8 mouse cellular contexts compared by ENCODE assay signal in genomic region chr7:105640233-105640893, GRCm38 (mm10). TPM values are rescaled to one million over a fixed set of nuclear protein-coding genes. Genes with fewer than 3 reads are reported as not detected.
DNase-seq lines count a peak whose midpoint lies in the region; ATAC-seq and TF ChIP-seq lines count a peak whose summit lies in the region.

TSS of gene Arfip2 (minus strand) at chr7:105640416.
TSS of gene Gm45799 (plus strand) at chr7:105640552.

- peak within 1 kb of the TSS; percentile 82 for H3K4me2 ChIP-seq in CH12.LX (ENCODE audit: insufficient read depth, low read depth, poor library complexity, severe bottlenecking)
- H3K4me2 ChIP-seq in forebrain, embryonic 11.5 days (ENCODE audit: low read depth, low read length, severe bottlenecking) = peak within 1 kb of the TSS; percentile 96
- H3K4me2 ChIP-seq in heart, embryonic 16.5 days (ENCODE audit: low read depth, low read length) = peak within 1 kb of the TSS; percentile 98
- peak within 1 kb of the TSS; percentile 96 for H3K4me2 ChIP-seq in liver, embryonic 15.5 days
- H3K4me2 ChIP-seq in neural tube, embryonic 12.5 days (replicated peaks) = peak within 1 kb of the TSS; percentile 77

- WGBS in forebrain, embryonic 11.5 days = under 1% methylated on average over 45 of the region's 45 CpGs
- under 1% methylated on average over 45 of the region's 45 CpGs for WGBS in heart, embryonic 16.5 days
- WGBS in liver, embryonic 15.5 days (ENCODE audit: insufficient replicate concordance) = under 1% methylated on average over 45 of the region's 45 CpGs
- WGBS in neural tube, embryonic 12.5 days = under 1% methylated on average over 45 of the region's 45 CpGs

- H3K9me3 ChIP-seq in CH12.LX (replicated peaks; ENCODE audit: low read length) = no peaks in the 10 kb centered on the region
- H3K9me3 ChIP-seq in forebrain, embryonic 11.5 days (ENCODE audit: control insufficient read depth, low read length) = no peaks in the 10 kb centered on the region
- no peaks in the 10 kb centered on the region for H3K9me3 ChIP-seq in heart, embryonic 16.5 days (replicated peaks; ENCODE audit: control insufficient read depth, low read length)
- no peaks in the 10 kb centered on the region for H3K9me3 ChIP-seq in liver, embryonic 15.5 days (replicated peaks)
- no peaks in the 10 kb centered on the region for H3K9me3 ChIP-seq in neural tube, embryonic 12.5 days

- peaks cover 18 to 71% of the 10 kb centered on the region in 2 experiments for H3K36me3 ChIP-seq in CH12.LX (replicated peaks in 1 of 2; ENCODE audit: control insufficient read depth in 1 of 2, insufficient read depth in 1 of 2, low read length in 1 of 2)
- H3K36me3 ChIP-seq in forebrain, embryonic 11.5 days (ENCODE audit: control insufficient read depth, insufficient read depth, low read length) = no peaks in the 10 kb centered on the region; the same call in 1 of the 2 replicates
- peaks cover 33% of the 10 kb centered on the region for H3K36me3 ChIP-seq in heart, embryonic 16.5 days (ENCODE audit: control insufficient read depth, insufficient read depth)
- peaks cover 27% of the 10 kb centered on the region for H3K36me3 ChIP-seq in liver, embryonic 15.5 days (replicated peaks)
- H3K36me3 ChIP-seq in neural tube, embryonic 12.5 days = peaks cover 33% of the 10 kb centered on the region

- peak within 1 kb of the TSS; percentile 79 for H3K9ac ChIP-seq in CH12.LX (ENCODE audit: insufficient read depth, low read depth)
- H3K9ac ChIP-seq in forebrain, embryonic 11.5 days (ENCODE audit: low read length) = peak within 1 kb of the TSS; percentile 80
- peak within 1 kb of the TSS; percentile 91 for H3K9ac ChIP-seq in heart, embryonic 16.5 days (ENCODE audit: low read length)
- H3K9ac ChIP-seq in liver, embryonic 15.5 days = peak within 1 kb of the TSS; percentile 67
- H3K9ac ChIP-seq in neural tube, embryonic 12.5 days = peak within 1 kb of the TSS; percentile 72

- TF ChIP-seq POLR2A in CH12.LX (IDR thresholded peaks at IDR 0.05; ENCODE audit: low read depth, low read length) = peak; percentile 82

- H3K27me3 ChIP-seq in CH12.LX (replicated peaks) = no peaks in the 10 kb centered on the region
- H3K27me3 ChIP-seq in forebrain, embryonic 11.5 days (ENCODE audit: control insufficient read depth, insufficient read depth, low read length) = no peaks in the 10 kb centered on the region
- H3K27me3 ChIP-seq in heart, embryonic 16.5 days (ENCODE audit: control insufficient read depth, insufficient read depth, low read length) = no peaks in the 10 kb centered on the region
- H3K27me3 ChIP-seq in liver, embryonic 15.5 days = no peaks in the 10 kb centered on the region
- no peaks in the 10 kb centered on the region for H3K27me3 ChIP-seq in neural tube, embryonic 12.5 days (replicated peaks)

- peaks cover 7 to 39% of the 10 kb centered on the region in 2 experiments; a peak in 3 of 4 replicates for H3K4me1 ChIP-seq in CH12.LX (ENCODE audit: control insufficient read depth in 1 of 2, insufficient read depth in 2 of 2)
- H3K4me1 ChIP-seq in forebrain, embryonic 11.5 days (replicated peaks; ENCODE audit: control insufficient read depth, insufficient read depth, low read length) = peaks cover 10% of the 10 kb centered on the region
- H3K4me1 ChIP-seq in heart, embryonic 16.5 days (ENCODE audit: control insufficient read depth, insufficient read depth, low read length) = peaks cover 20% of the 10 kb centered on the region
- H3K4me1 ChIP-seq in liver, embryonic 15.5 days (replicated peaks) = peaks cover 36% of the 10 kb centered on the region
- peaks cover 22% of the 10 kb centered on the region for H3K4me1 ChIP-seq in neural tube, embryonic 12.5 days

- ATAC-seq in forebrain, embryonic 11.5 days (replicated peaks; ENCODE audit: low FRiP score) = peak; percentile 96
- peak; percentile 96 for ATAC-seq in heart, embryonic 16.5 days (replicated peaks; ENCODE audit: extremely low read depth, insufficient read depth, low FRiP score)
- ATAC-seq in liver, embryonic 15.5 days (ENCODE audit: insufficient read depth) = peak; percentile 95
- peak; percentile 97 for ATAC-seq in neural tube, embryonic 12.5 days (ENCODE audit: low FRiP score, low read depth)

- no peak for TF ChIP-seq CTCF in CH12.LX (conservative IDR thresholded peaks at IDR 0.05 in 1 of 2, IDR thresholded peaks at IDR 0.05 in 1 of 2; ENCODE audit: low read depth in 2 of 2, low read length in 2 of 2)

- no peak for TF ChIP-seq RAD21 in CH12.LX (IDR thresholded peaks at IDR 0.05; ENCODE audit: low read depth, low read length)

- peak within 1 kb of the TSS; percentile 91 to 99 (median 93) for H3K4me3 ChIP-seq in CH12.LX (replicated peaks in 1 of 3; ENCODE audit: low read depth in 2 of 3, low read length in 2 of 3, poor library complexity in 1 of 3)
- peak within 1 kb of the TSS; percentile 69 for H3K4me3 ChIP-seq in forebrain, embryonic 11.5 days (ENCODE audit: low read depth, low read length)
- H3K4me3 ChIP-seq in heart, embryonic 16.5 days (ENCODE audit: low read length) = peak within 1 kb of the TSS; percentile 81
- H3K4me3 ChIP-seq in liver, embryonic 15.5 days (replicated peaks) = peak within 1 kb of the TSS; percentile 76
- H3K4me3 ChIP-seq in neural tube, embryonic 12.5 days = peak within 1 kb of the TSS; percentile 61

- in situ Hi-C loops in CH12.LX (cut with MboI; ENCODE audit: low pct_ligation_motif_present, low pct_unique_long_range_greater_than_20kb, low sequenced_read_pairs) = loop anchor here (10.0 kb wide), 1 partner anchor 164 kb away; no protein-coding TSS in a partner anchor

- DNase-seq in CH12.LX (ENCODE audit: extremely low read depth) = peak; percentile 98
- peak; percentile 95 for DNase-seq in c-Kit-positive CD71-positive TER-119-negative erythroid progenitor cells, embryonic 14.5 days (ENCODE audit: low read depth)
- DNase-seq in forebrain, embryonic 11.5 days (ENCODE audit: low spot score) = peak; percentile 96
- DNase-seq in kidney, postnatal 36 days = peak; percentile 97 to 99
- peak; percentile 99 for DNase-seq in telencephalon, adult 2 months (ENCODE audit: low read depth, low spot score)

- dilution Hi-C loops in CH12.LX (cut with MboI; ENCODE audit: extremely low pct_ligation_motif_present, extremely low pct_unique_long_range_greater_than_20kb, low sequenced_read_pairs) = no loop called here

- peak within 1 kb of the TSS; percentile 27; the same call in 1 of the 2 replicates for H3K27ac ChIP-seq in CH12.LX (ENCODE audit: insufficient read depth, low read depth)
- no peak within 1 kb of the TSS for H3K27ac ChIP-seq in forebrain, embryonic 11.5 days (ENCODE audit: low read depth, low read length)
- H3K27ac ChIP-seq in heart, embryonic 16.5 days (ENCODE audit: low read length) = peak within 1 kb of the TSS; percentile 94
- peak within 1 kb of the TSS; percentile 80 for H3K27ac ChIP-seq in liver, embryonic 15.5 days (replicated peaks)
- peak within 1 kb of the TSS; percentile 17; the same call in 1 of the 2 replicates for H3K27ac ChIP-seq in neural tube, embryonic 12.5 days

- H3K79me2 ChIP-seq in CH12.LX (replicated peaks; ENCODE audit: control insufficient read depth, extremely low read depth, insufficient read depth, poor library complexity, severe bottlenecking) = peaks cover 17% of the 10 kb centered on the region; the same call in 1 of the 2 replicates

- TF ChIP-seq EP300 in CH12.LX (IDR thresholded peaks at IDR 0.05; ENCODE audit: low read length) = no peak

TF ChIP-seq in CH12.LX, 34 proteins besides CTCF, POLR2A, EP300 and RAD21:
- no peak for TF ChIP-seq ZC3H11A (IDR thresholded peaks at IDR 0.05; ENCODE audit: low read depth, low read length)
- peak; percentile 67 for TF ChIP-seq TBP (conservative IDR thresholded peaks at IDR 0.05; ENCODE audit: low read depth, low read length)
- peak; percentile 65; the same call in 1 of the 2 replicates for TF ChIP-seq CHD2 (IDR thresholded peaks at IDR 0.05; ENCODE audit: low read length)
- TF ChIP-seq IRF4 (IDR thresholded peaks at IDR 0.05; ENCODE audit: low read depth, low read length) = no peak
- no peak for TF ChIP-seq MYC (IDR thresholded peaks at IDR 0.05; ENCODE audit: low read depth, low read length)
- peak; percentile 90 for TF ChIP-seq ELF1 (IDR thresholded peaks at IDR 0.05; ENCODE audit: low read depth, low read length)
- peak; percentile 89 for TF ChIP-seq BHLHE40 (IDR thresholded peaks at IDR 0.05; ENCODE audit: low read depth, low read length)
- 0 out of 2 replicates have a peak, but pooled peaks have one; percentile 62 for TF ChIP-seq MAZ (IDR thresholded peaks at IDR 0.05; ENCODE audit: low read depth, low read length)
- peak; percentile 74 for TF ChIP-seq NELFE (IDR thresholded peaks at IDR 0.05; ENCODE audit: low read depth, low read length)
- TF ChIP-seq MXI1 (IDR thresholded peaks at IDR 0.05; ENCODE audit: low read depth, low read length) = 0 out of 2 replicates have a peak, but pooled peaks have one; percentile 53
- peak; percentile 44 for TF ChIP-seq TCF12 (IDR thresholded peaks at IDR 0.05; ENCODE audit: low read depth, low read length)
- TF ChIP-seq HCFC1 (IDR thresholded peaks at IDR 0.05; ENCODE audit: low read depth, low read length) = peak; percentile 91
- TF ChIP-seq KAT2A (IDR thresholded peaks at IDR 0.05; ENCODE audit: insufficient replicate concordance, low read length) = peak; percentile 78; the same call in 1 of the 2 replicates

RNA-seq across cellular contexts. Expression of gene Arfip2, which starts in this region (rescaled TPM):
- total RNA-seq in CH12.LX (2012; rRNA removed) (50.1 and 57.7 TPM in 2 replicates), CH12.LX (2014; rRNA removed) (46.9 and 55.6 TPM in 2 replicates)
- polyA plus RNA-seq in CH12.LX (2012; ENCODE audit: insufficient read length, low read depth) = 54.8 and 71.0 TPM in 2 replicates
- polyA plus RNA-seq in forebrain, embryonic 11.5 days (2014; fragmentation: Nextera tagmentation; extraction: Ambion mirVana) = 78.2 and 90.2 TPM in 2 replicates
- polyA plus RNA-seq in heart, embryonic 16.5 days (2015; fragmentation: Nextera tagmentation; extraction: Ambion mirVana) = 46.5 and 46.6 TPM in 2 replicates
- 10.9 and 13.8 TPM in 2 replicates for polyA plus RNA-seq in liver, embryonic 15.5 days (2015; fragmentation: Nextera tagmentation; extraction: Ambion mirVana)
- polyA plus RNA-seq in neural tube, embryonic 12.5 days (2016; fragmentation: Nextera tagmentation; extraction: Ambion mirVana) = 76.9 and 77.5 TPM in 2 replicates

RNA-seq across cellular contexts. Expression of gene Gm45799, which starts in this region (rescaled TPM):
- total RNA-seq in CH12.LX (2012; rRNA removed) (54.4 and 78.4 TPM in 2 replicates), CH12.LX (2014; rRNA removed) (37.7 and 51.6 TPM in 2 replicates)
- polyA plus RNA-seq in CH12.LX (2012; ENCODE audit: insufficient read length, low read depth) = 54.0 and 73.5 TPM in 2 replicates
- polyA plus RNA-seq in forebrain, embryonic 11.5 days (2014; fragmentation: Nextera tagmentation; extraction: Ambion mirVana) = 11.8 and 14.2 TPM in 2 replicates
- 30.8 and 36.5 TPM in 2 replicates for polyA plus RNA-seq in heart, embryonic 16.5 days (2015; fragmentation: Nextera tagmentation; extraction: Ambion mirVana)
- 14.4 and 24.6 TPM in 2 replicates for polyA plus RNA-seq in liver, embryonic 15.5 days (2015; fragmentation: Nextera tagmentation; extraction: Ambion mirVana)
- polyA plus RNA-seq in neural tube, embryonic 12.5 days (2016; fragmentation: Nextera tagmentation; extraction: Ambion mirVana) = 15.5 and 16.6 TPM in 2 replicates
